Mouse (Mus musculus): Measurements from ENCODE around the gene Cav1.

Cav1 gene

GRCm38 (mm10) chr6:17317944-17318343, 11.8 kb downstream of the Cav1 start:
- DNase-seq (ENCODE audit: low read depth): no peak

- DNase-seq (ENCODE audit: low read depth): no peak
Measured at GRCm38 (mm10) chr6:17321976-17322375, 15.8 kb downstream of the Cav1 start.

GRCm38 (mm10) chr6:17327216-17327615, 21.1 kb downstream of the Cav1 start:
- DNase-seq (ENCODE audit: low read depth): no peak

- no peak for DNase-seq (ENCODE audit: low read depth)
Measured at GRCm38 (mm10) chr6:17329801-17330200, 23.7 kb downstream of the Cav1 start.

- no peak for DNase-seq (ENCODE audit: low read depth)
Measured at GRCm38 (mm10) chr6:17337724-17338123, 31.6 kb downstream of the Cav1 start.

GRCm38 (mm10) chr6:17340406-17340805, 34.3 kb downstream of the Cav1 start:
- DNase-seq (ENCODE audit: low read depth): no peak

GRCm38 (mm10) chr6:17348011-17348410, 41.9 kb downstream of the Cav1 start:
- DNase-seq (ENCODE audit: low read depth): peak; percentile 61

GRCm38 (mm10) chr6:17350803-17351202, 44.7 kb downstream of the Cav1 start:
- DNase-seq (ENCODE audit: low read depth): no peak

GRCm38 (mm10) chr6:17358896-17359690, 53.0 kb downstream of the Cav1 start:
- DNase-seq (ENCODE audit: low read depth): peak; percentile 31

- no peak for DNase-seq (ENCODE audit: low read depth)
Measured at GRCm38 (mm10) chr6:17362771-17363170, 56.6 kb downstream of the Cav1 start.

- no peak for DNase-seq (ENCODE audit: low read depth)
Measured at GRCm38 (mm10) chr6:17363446-17364179, 57.5 kb downstream of the Cav1 start.

GRCm38 (mm10) chr6:17374326-17374725, 68.2 kb downstream of the Cav1 start:
- no peak for DNase-seq (ENCODE audit: low read depth)

GRCm38 (mm10) chr6:17377371-17377770, 71.2 kb downstream of the Cav1 start:
- DNase-seq (ENCODE audit: low read depth): no peak

- no peak for DNase-seq (ENCODE audit: low read depth)
Measured at GRCm38 (mm10) chr6:17380102-17380501, 74.0 kb downstream of the Cav1 start.

GRCm38 (mm10) chr6:17381690-17382089, 75.6 kb downstream of the Cav1 start:
- no peak for DNase-seq (ENCODE audit: low read depth)

GRCm38 (mm10) chr6:17385531-17385930, 79.4 kb downstream of the Cav1 start:
- no peak for DNase-seq (ENCODE audit: low read depth)

GRCm38 (mm10) chr6:17387991-17388710, 82.0 kb downstream of the Cav1 start:
- DNase-seq (ENCODE audit: low read depth): peak; percentile 21
